ENCODE assay signal across 8 mouse cellular contexts in genomic region chr13:74591401-74591821, GRCm38 (mm10). TPM values are rescaled to one million over a fixed set of nuclear protein-coding genes. Genes with fewer than 3 reads are reported as not detected.
A peak's percentile ranks its signal among the peaks of the same experiment; 100 is the strongest.
DNase-seq lines count a peak whose midpoint lies in the region; TF ChIP-seq lines count a peak whose summit lies in the region.
"Not testable (repeated sequence)": the region's sequence is repeated elsewhere in the genome, so short reads cannot be mapped to it uniquely, and the experiment has no call there.

No protein-coding gene starts in this region.

- H3K27ac ChIP-seq in kidney, adult 2 months (ENCODE audit: insufficient read depth, low read depth, low read length); liver, adult 2 months (replicated peaks; ENCODE audit: insufficient read depth, low read depth, low read length): not testable (repeated sequence)

- TF ChIP-seq POLR2A in kidney, adult 2 months (IDR thresholded peaks at IDR 0.05; ENCODE audit: low read depth, low read length); liver, adult 2 months (IDR thresholded peaks at IDR 0.05; ENCODE audit: extremely low read depth, insufficient read depth, low read length): not testable (repeated sequence)

- peak; percentile 59 for DNase-seq in 3134 (ENCODE audit: extremely low read depth, insufficient read length, low spot score)
- DNase-seq in R1 (ENCODE audit: low read depth, low spot score) = peak; percentile 96
- DNase-seq in cerebellum, adult 8-10 months = peak; percentile 3
- DNase-seq in heart, adult 8-10 months (ENCODE audit: low spot score) = peak; percentile 7
- DNase-seq in kidney, adult 2 months = peak; percentile 16
- peak; percentile 17 for DNase-seq in liver, adult 2 months (ENCODE audit: extremely low read depth, low read depth, low spot score)
- DNase-seq in lung, postnatal 25 days (ENCODE audit: low spot score) = peak; percentile 24
- DNase-seq in right cerebral cortex, postnatal 10 days (ENCODE audit: low spot score in 2 of 2) = peak; percentile 31

- H3K27me3 ChIP-seq in kidney, adult 2 months (replicated peaks; ENCODE audit: control insufficient read depth, insufficient read depth, low read length); liver, adult 2 months (ENCODE audit: control insufficient read depth, insufficient read depth, low read length): not testable (repeated sequence)

- TF ChIP-seq CTCF in kidney, adult 2 months (conservative IDR thresholded peaks at IDR 0.05; ENCODE audit: insufficient read depth, insufficient read length, low read depth, low read length); liver, adult 2 months (IDR thresholded peaks at IDR 0.05; ENCODE audit: low read depth, low read length): not testable (repeated sequence)

- H3K9ac ChIP-seq in liver, adult 2 months (ENCODE audit: low read depth, low read length) = not testable (repeated sequence)

- H3K79me2 ChIP-seq in liver, adult 2 months (ENCODE audit: control insufficient read depth, insufficient read depth, low read length) = not testable (repeated sequence)

- not testable (repeated sequence) for H3K4me3 ChIP-seq in kidney, adult 2 months (ENCODE audit: insufficient read depth, low read depth, low read length); liver, adult 2 months (ENCODE audit: insufficient read depth, low read depth, low read length)

- not testable (repeated sequence) for H3K36me3 ChIP-seq in kidney, adult 2 months (ENCODE audit: control insufficient read depth, insufficient read depth, low read length); liver, adult 2 months (ENCODE audit: control insufficient read depth, insufficient read depth, low read length)

- WGBS in kidney, adult 2 months = 60% methylated on average over 12 of the region's 12 CpGs
- WGBS in liver, adult 2 months = 61% methylated on average over 12 of the region's 12 CpGs

- H3K4me1 ChIP-seq in kidney, adult 2 months (ENCODE audit: control insufficient read depth, insufficient read depth, low read length); liver, adult 2 months (ENCODE audit: control insufficient read depth, insufficient read depth, low read length): not testable (repeated sequence)

RNA-seq across cellular contexts. Expression of gene Erap1, which starts 48.0 kb away (rescaled TPM):
- 10 to 100 TPM; 33.7 to 53.2 (median 42.0) TPM for total RNA-seq in heart, adult 8-10 months (2022)
- polyA plus RNA-seq in kidney, adult 2 months (2012; rRNA removed) = 11.0 and 13.3 TPM in 2 replicates
- total RNA-seq in liver, adult 2 months (2014; rRNA removed) = 102 and 130 TPM in 2 replicates
- polyA plus RNA-seq in liver, adult 2 months (2012; rRNA removed) = 16.3 and 18.1 TPM in 2 replicates

Comparison
In these comparisons a context has a peak if more than half of its experiments do, and no peak if none do; other contexts are left out.
1. DNase-seq: peak in every context shown above with its lines; median percentile 96 in R1; 59 in 3134; 31 in right cerebral cortex, postnatal 10 days; 24 in lung, postnatal 25 days; 17 in liver, adult 2 months; 16 in kidney, adult 2 months; 7 in heart, adult 8-10 months; 3 in cerebellum, adult 8-10 months.